Mouse (Mus musculus): Measurements from ENCODE around the gene Kcnq1. TPM values are rescaled to one million over a fixed set of nuclear protein-coding genes. Genes with fewer than 3 reads are reported as not detected.
A peak's percentile ranks its signal among the peaks of the same experiment; 100 is the strongest.

The Kcnq1 gene
- polyA plus RNA-seq, 1 experiment = 41.8 TPM

DNA sequence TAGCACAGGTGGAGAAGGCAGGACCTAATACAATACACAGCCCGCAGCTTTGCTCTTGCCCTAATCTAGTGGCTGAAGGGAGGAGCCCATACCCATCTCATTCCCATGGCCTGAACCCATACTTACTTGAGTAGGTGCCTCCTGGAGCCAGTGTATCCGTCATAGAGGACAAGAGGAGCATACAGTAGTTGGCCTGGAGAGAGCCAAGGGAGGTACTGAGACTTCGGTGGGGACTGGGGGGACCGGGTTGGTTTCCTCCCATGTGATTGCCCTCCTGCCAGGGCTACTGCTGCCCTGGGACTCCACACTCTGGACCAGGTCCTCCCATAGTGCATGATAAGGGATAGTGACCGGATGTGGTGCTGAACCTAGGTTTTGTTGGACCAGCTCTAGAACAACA lies 33.6 kb upstream of the Kcnq1 start:
- Histone ChIP-seq H3K36me3 (ENCODE audit: control insufficient read depth, insufficient read depth, low read length) (peaks cover 4% of the 10 kb centered on the region), H3K27ac (ENCODE audit: insufficient read depth, low read depth, low read length) (no peak overlapping the region), H3K27me3 (ENCODE audit: control insufficient read depth, insufficient read depth, low read length) (no peaks in the 10 kb centered on the region), H3K4me1 (ENCODE audit: control insufficient read depth, insufficient read depth, insufficient read length, low read length) (peaks cover 16% of the 10 kb centered on the region), H3K4me3 (ENCODE audit: low read depth, low read length) (no peak overlapping the region)
- TF ChIP-seq POLR2A (IDR thresholded peaks at IDR 0.05; ENCODE audit: low read depth, low read length) (no peak), CTCF (IDR thresholded peaks at IDR 0.05; ENCODE audit: extremely low read depth, insufficient read length, insufficient replicate concordance, low read depth, low read length) (no peak)
- whole genome bisulfite sequencing = 82% methylated on average over 5 of the region's 5 CpGs

- H3K27ac ChIP-seq (ENCODE audit: insufficient read depth, low read depth, low read length) = no peak overlapping the region
- H3K4me3 ChIP-seq (ENCODE audit: low read depth, low read length) = no peak overlapping the region
- no peaks in the 10 kb centered on the region for H3K27me3 ChIP-seq (ENCODE audit: control insufficient read depth, insufficient read depth, low read length)
- H3K36me3 ChIP-seq (ENCODE audit: control insufficient read depth, insufficient read depth, low read length) = peaks cover 2% of the 10 kb centered on the region; the same call in 1 of the 2 replicates
- H3K4me1 ChIP-seq (ENCODE audit: control insufficient read depth, insufficient read depth, insufficient read length, low read length) = peaks cover 16% of the 10 kb centered on the region
- TF ChIP-seq CTCF (IDR thresholded peaks at IDR 0.05; ENCODE audit: extremely low read depth, insufficient read length, insufficient replicate concordance, low read depth, low read length) (peak; percentile 53; the same call in 1 of the 2 replicates), POLR2A (IDR thresholded peaks at IDR 0.05; ENCODE audit: low read depth, low read length) (no peak)
- 53% methylated on average over 1 of the region's 1 CpGs for WGBS
These were observed 33.1 kb upstream of the Kcnq1 start for GRCm38 (mm10) chr7:143073086-143073485.

DNA sequence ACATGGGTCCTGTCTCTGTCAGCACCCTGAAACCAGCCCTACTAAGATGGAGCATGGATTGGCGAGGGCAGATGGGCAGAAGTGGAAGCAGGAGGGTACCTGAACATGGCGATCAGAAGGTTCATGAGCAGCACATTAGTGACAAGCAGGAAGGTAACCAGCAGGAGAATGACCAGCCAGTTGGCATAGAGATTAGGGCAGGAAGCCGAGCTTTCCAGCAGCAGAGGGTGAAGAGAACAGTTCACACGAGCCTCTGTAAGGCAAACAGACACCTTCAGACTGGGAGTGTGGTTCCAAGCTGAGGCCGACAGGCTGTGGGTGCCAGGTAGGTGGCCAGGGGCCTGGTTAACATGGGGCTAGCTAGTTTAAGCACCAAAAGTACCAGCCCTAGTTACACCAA lies 30.8 kb upstream of the Kcnq1 start:
- Histone ChIP-seq H3K27ac (ENCODE audit: insufficient read depth, low read depth, low read length) (no peak overlapping the region), H3K27me3 (ENCODE audit: control insufficient read depth, insufficient read depth, low read length) (no peaks in the 10 kb centered on the region), H3K4me1 (ENCODE audit: control insufficient read depth, insufficient read depth, insufficient read length, low read length) (peaks cover 20% of the 10 kb centered on the region), H3K36me3 (ENCODE audit: control insufficient read depth, insufficient read depth, low read length) (peaks cover 2% of the 10 kb centered on the region; the same call in 1 of the 2 replicates), H3K4me3 (ENCODE audit: low read depth, low read length) (no peak overlapping the region)
- TF ChIP-seq POLR2A (IDR thresholded peaks at IDR 0.05; ENCODE audit: low read depth, low read length) (no peak), CTCF (IDR thresholded peaks at IDR 0.05; ENCODE audit: extremely low read depth, insufficient read length, insufficient replicate concordance, low read depth, low read length) (no peak)
- 84% methylated on average over 5 of the region's 5 CpGs for WGBS

DNA sequence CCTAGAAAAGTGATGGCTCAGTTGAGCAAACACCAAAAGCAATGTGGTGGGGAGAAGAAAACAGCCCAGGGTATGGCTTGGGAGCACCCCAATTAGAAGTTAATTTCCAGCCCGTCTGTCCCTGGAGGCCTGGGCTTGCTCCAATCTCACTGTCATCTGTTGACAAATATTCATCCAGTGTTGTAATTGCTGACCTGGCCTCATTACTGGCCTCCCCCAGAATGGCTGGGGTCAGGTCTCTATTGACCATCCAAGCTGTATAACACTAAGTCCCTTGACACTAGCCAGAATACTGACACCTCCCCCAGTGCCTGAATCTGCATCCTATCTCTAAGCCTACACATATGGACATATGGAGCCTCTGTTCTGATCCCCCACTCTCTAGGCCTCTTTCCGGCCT lies 28.8 kb upstream of the Kcnq1 start:
- no peak overlapping the region for H3K27ac ChIP-seq (ENCODE audit: insufficient read depth, low read depth, low read length)
- no peak overlapping the region for H3K4me3 ChIP-seq (ENCODE audit: low read depth, low read length)
- no peaks in the 10 kb centered on the region for H3K27me3 ChIP-seq (ENCODE audit: control insufficient read depth, insufficient read depth, low read length)
- WGBS = 89% methylated on average over 2 of the region's 2 CpGs
- no peak for TF ChIP-seq POLR2A (IDR thresholded peaks at IDR 0.05; ENCODE audit: low read depth, low read length)
- TF ChIP-seq CTCF (IDR thresholded peaks at IDR 0.05; ENCODE audit: extremely low read depth, insufficient read length, insufficient replicate concordance, low read depth, low read length) = no peak
- no peaks in the 10 kb centered on the region for H3K36me3 ChIP-seq (ENCODE audit: control insufficient read depth, insufficient read depth, low read length)
- peaks cover 23% of the 10 kb centered on the region for H3K4me1 ChIP-seq (ENCODE audit: control insufficient read depth, insufficient read depth, insufficient read length, low read length)

DNA sequence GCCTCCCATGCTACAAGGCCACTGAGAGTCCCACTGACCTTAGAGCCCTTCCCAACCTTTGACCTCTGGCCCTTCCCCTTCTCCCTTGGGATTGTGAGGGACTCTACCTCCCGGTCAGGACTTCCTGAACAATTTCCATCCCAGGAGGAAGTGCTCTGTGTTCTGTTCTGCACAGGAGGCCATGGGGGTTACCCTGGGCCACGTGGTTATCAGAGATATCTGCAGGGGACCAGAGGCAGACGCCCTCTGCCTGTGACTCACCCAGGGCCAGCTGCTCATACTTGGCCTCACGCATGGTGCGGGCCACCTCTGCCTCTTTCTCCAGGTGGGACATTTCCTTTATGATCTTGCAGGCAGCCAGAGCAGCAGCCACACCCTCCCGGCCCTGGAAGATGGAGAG lies 24.1 kb upstream of the Kcnq1 start:
- Histone ChIP-seq H3K27ac (ENCODE audit: insufficient read depth, low read depth, low read length) (no peak overlapping the region), H3K27me3 (ENCODE audit: control insufficient read depth, insufficient read depth, low read length) (no peaks in the 10 kb centered on the region), H3K4me3 (ENCODE audit: low read depth, low read length) (no peak overlapping the region), H3K4me1 (ENCODE audit: control insufficient read depth, insufficient read depth, insufficient read length, low read length) (peaks cover 29% of the 10 kb centered on the region), H3K36me3 (ENCODE audit: control insufficient read depth, insufficient read depth, low read length) (no peaks in the 10 kb centered on the region)
- TF ChIP-seq POLR2A (IDR thresholded peaks at IDR 0.05; ENCODE audit: low read depth, low read length) (no peak), CTCF (IDR thresholded peaks at IDR 0.05; ENCODE audit: extremely low read depth, insufficient read length, insufficient replicate concordance, low read depth, low read length) (no peak)
- WGBS = 26% methylated on average over 6 of the region's 6 CpGs

DNA sequence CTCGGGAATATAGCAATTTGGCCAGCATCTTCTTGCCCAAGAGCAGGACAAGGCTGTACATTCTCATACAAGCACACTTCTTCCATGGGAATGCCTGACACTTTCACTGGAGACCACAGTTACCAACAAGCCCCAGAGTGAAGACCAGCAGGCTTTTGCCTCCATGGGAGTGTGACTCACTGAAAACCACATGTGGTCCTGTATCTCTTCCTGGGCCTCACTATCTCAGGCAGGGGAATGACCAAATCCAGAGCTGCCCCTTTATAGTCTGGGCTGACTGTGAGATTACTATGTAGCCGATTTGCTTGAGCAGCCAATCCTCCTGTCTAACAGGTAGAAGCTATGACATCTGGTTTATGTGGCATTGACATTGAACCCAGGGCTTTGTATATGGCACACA lies 22.5 kb upstream of the Kcnq1 start:
- Histone ChIP-seq H3K27me3 (ENCODE audit: control insufficient read depth, insufficient read depth, low read length) (no peaks in the 10 kb centered on the region), H3K27ac (ENCODE audit: insufficient read depth, low read depth, low read length) (no peak overlapping the region), H3K4me1 (ENCODE audit: control insufficient read depth, insufficient read depth, insufficient read length, low read length) (peaks cover 24% of the 10 kb centered on the region), H3K4me3 (ENCODE audit: low read depth, low read length) (no peak overlapping the region), H3K36me3 (ENCODE audit: control insufficient read depth, insufficient read depth, low read length) (no peaks in the 10 kb centered on the region)
- no peak for TF ChIP-seq CTCF (IDR thresholded peaks at IDR 0.05; ENCODE audit: extremely low read depth, insufficient read length, insufficient replicate concordance, low read depth, low read length)
- no peak for TF ChIP-seq POLR2A (IDR thresholded peaks at IDR 0.05; ENCODE audit: low read depth, low read length)
- WGBS = 84% methylated on average over 2 of the region's 2 CpGs

DNA sequence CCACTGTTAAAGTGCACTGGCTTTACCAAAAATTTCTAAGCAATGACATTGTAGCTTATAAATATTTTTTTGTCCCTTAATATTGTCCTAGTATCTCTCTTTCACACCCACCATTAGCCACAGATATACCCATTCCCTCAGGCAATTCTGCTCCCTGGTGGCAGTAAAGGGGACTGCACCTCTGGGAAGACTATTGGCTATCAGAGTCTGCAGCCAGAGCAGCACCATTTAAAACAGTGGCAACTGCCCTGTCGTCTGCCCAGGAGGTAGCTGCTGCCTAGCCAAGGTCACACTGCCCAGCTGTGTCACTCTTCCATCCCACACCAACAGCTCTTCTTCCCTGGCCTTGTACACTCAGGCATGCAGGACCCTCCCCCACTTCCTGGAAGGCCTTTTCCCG lies 19.8 kb upstream of the Kcnq1 start:
- WGBS = 51% methylated on average over 2 of the region's 2 CpGs
- peak; percentile 61; the same call in 1 of the 2 replicates for TF ChIP-seq CTCF (IDR thresholded peaks at IDR 0.05; ENCODE audit: extremely low read depth, insufficient read length, insufficient replicate concordance, low read depth, low read length)
- no peak for TF ChIP-seq POLR2A (IDR thresholded peaks at IDR 0.05; ENCODE audit: low read depth, low read length)
- Histone ChIP-seq H3K27me3 (ENCODE audit: control insufficient read depth, insufficient read depth, low read length) (no peaks in the 10 kb centered on the region), H3K4me3 (ENCODE audit: low read depth, low read length) (no peak overlapping the region), H3K27ac (ENCODE audit: insufficient read depth, low read depth, low read length) (no peak overlapping the region), H3K4me1 (ENCODE audit: control insufficient read depth, insufficient read depth, insufficient read length, low read length) (peaks cover 13% of the 10 kb centered on the region), H3K36me3 (ENCODE audit: control insufficient read depth, insufficient read depth, low read length) (no peaks in the 10 kb centered on the region)
